Mouse (Mus musculus) hindbrain, postnatal 0 days (tissue): ENCODE data around the gene Tmem132c. TPM values are rescaled to one million over a fixed set of nuclear protein-coding genes. Genes with fewer than 3 reads are reported as not detected.

ENCODE experiments used
- ATAC-seq: fragments of 200-750 bp; cut with Nextera tagmentation; 2 replicates; pipeline ENCODE4 v1.8.0; 2017; ENCODE audit warnings: mild to moderate bottlenecking, moderate TSS enrichment, moderate library complexity
- DNase-seq: peaks from one replicate; pipeline ENCODE4 v3.0.0-alpha.2; 2015; ENCODE audit warnings: low spot score
- H3K27ac ChIP-seq: fragments of 300-500 bp; sonication (generic); 2 replicates; pipeline ENCODE4 v1.5.1; 2014; ENCODE audit warnings: mild to moderate bottlenecking
- H3K27me3 ChIP-seq: fragments of 300-500 bp; sonication (generic); 2 replicates; pipeline ENCODE4 v1.6.1; 2014; ENCODE audit warnings: low read length, mixed read lengths; ENCODE audit not compliant: insufficient read depth
- H3K36me3 ChIP-seq: fragments of 300-500 bp; sonication (generic); 2 replicates; pipeline ENCODE4 v1.6.1; 2014; ENCODE audit warnings: low read length, mixed read lengths; ENCODE audit not compliant: insufficient read depth
- H3K4me1 ChIP-seq: fragments of 300-500 bp; sonication (generic); 2 replicates; pipeline ENCODE4 v1.6.1; 2014; ENCODE audit warnings: antibody characterized with exemption, low read length, mixed read lengths; ENCODE audit not compliant: insufficient read depth
- H3K4me2 ChIP-seq: fragments of 300-500 bp; sonication (generic); 2 replicates; pipeline ENCODE4 v1.6.1; 2014; ENCODE audit warnings: low read depth, mild to moderate bottlenecking, low read length, moderate library complexity, mixed read lengths
- H3K4me3 ChIP-seq: fragments of 300-500 bp; sonication (generic); 2 replicates; pipeline ENCODE4 v1.5.1; 2014; ENCODE audit warnings: low read length
- H3K9ac ChIP-seq: fragments of 300-500 bp; sonication (generic); replicated peaks from 2 replicates; pipeline ENCODE4 v1.6.1; 2014; ENCODE audit warnings: mild to moderate bottlenecking, low read length, moderate library complexity, mixed read lengths
- H3K9me3 ChIP-seq: fragments of 300-500 bp; sonication (generic); 2 replicates; pipeline ENCODE4 v1.6.1; 2016; ENCODE audit warnings: low read length, mixed read lengths
- CTCF ChIP-seq: IDR thresholded peaks from 2 replicates; pipeline ENCODE4 v1.5.1; 2016; ENCODE audit warnings: antibody characterized with exemption, control low read depth, low read depth
- WGBS: fragments of 180-500 bp; shearing (Covaris S2); extraction: QIAGEN DNeasy Blood & Tissue Kit; methylation state at CpG from one replicate; pipeline ENCODE4 v1.1.7; 2014; 5-methylcytosine and 5-hydroxymethylcytosine counted together
- polyA plus RNA-seq: library from polyadenylated mRNA; unstranded; fragments of >200 nt; fragmentation: Nextera tagmentation; extraction: Ambion mirVana; gene quantifications from 2 replicates; pipeline ENCODE4 v1.2.1, GENCODE M21; 2015
- total RNA-seq: library from RNA; depleted of rRNA; stranded (reverse); fragments of >200 nt; gene quantifications from 2 replicates; pipeline ENCODE4 v1.2.3, GENCODE M21; 2014

The Tmem132c gene
- total and polyA plus RNA-seq, 2 experiments from 2014 or later = 12.9 to 46.0 TPM

GRCm38 (mm10) chr5:127611881-127612280 is 370.3 kb downstream of the Tmem132c start:
- Histone ChIP-seq H3K27ac (no peak overlapping the region), H3K36me3 (peaks cover 12% of the 10 kb centered on the region; the same call in 1 of the 2 replicates), H3K9me3 (no peaks in the 10 kb centered on the region), H3K27me3 (no peaks in the 10 kb centered on the region), H3K4me2 (no peak overlapping the region), H3K9ac (no peak overlapping the region), H3K4me3 (no peak overlapping the region), H3K4me1 (peaks cover 20% of the 10 kb centered on the region)
- ATAC-seq (no peak), DNase-seq (no peak)
- 81% methylated on average over 1 of the region's 1 CpGs for WGBS
- TF ChIP-seq CTCF = no peak

GRCm38 (mm10) chr5:127612397-127612796 is 370.8 kb downstream of the Tmem132c start:
- no peak overlapping the region for H3K27ac ChIP-seq
- peaks cover 20% of the 10 kb centered on the region for H3K4me1 ChIP-seq
- peaks cover 12% of the 10 kb centered on the region; the same call in 1 of the 2 replicates for H3K36me3 ChIP-seq
- TF ChIP-seq CTCF = no peak
- H3K9me3 ChIP-seq = no peaks in the 10 kb centered on the region
- H3K27me3 ChIP-seq = no peaks in the 10 kb centered on the region
- H3K4me2 ChIP-seq = no peak overlapping the region
- ATAC-seq = no peak
- H3K4me3 ChIP-seq = no peak overlapping the region
- WGBS = 99% methylated on average over 6 of the region's 6 CpGs
- no peak overlapping the region for H3K9ac ChIP-seq
- DNase-seq = no peak
